Mouse (Mus musculus): Measurements from ENCODE around the gene Prdm15. TPM values are rescaled to one million over a fixed set of nuclear protein-coding genes. Genes with fewer than 3 reads are reported as not detected.

The Prdm15 gene
- 19.3 TPM for polyA plus RNA-seq (2017; shearing (Covaris generic))

GRCm38 (mm10) chr16:97851741-97852319 lies at the start of gene Prdm15:
Prdm15 (minus strand) TSS chr16:97851850.

GRCm38 (mm10) chr16:97763061-97763989 lies 88.3 kb downstream of the Prdm15 start, which contains the start of gene Ripk4:
Ripk4 (minus strand) TSS chr16:97763787.

Other genes starting within 250 kb of the Prdm15 start
- not detected for gene Tmprss2, start 240.7 kb downstream of the Prdm15 start, polyA plus RNA-seq (2017; shearing (Covaris generic))
- 0.14 TPM for gene Ripk4, start 88.1 kb downstream of the Prdm15 start, polyA plus RNA-seq (2017; shearing (Covaris generic))
- 11.8 TPM for gene C2cd2, start 110.7 kb upstream of the Prdm15 start, polyA plus RNA-seq (2017; shearing (Covaris generic))
- 96.3 TPM for gene Zbtb21, start 110.8 kb upstream of the Prdm15 start, polyA plus RNA-seq (2017; shearing (Covaris generic))
- gene B230307C23Rik, start 145.5 kb upstream of the Prdm15 start, polyA plus RNA-seq (2017; shearing (Covaris generic)): 26.9 TPM
- 6.1 TPM for gene A630089N07Rik, start 230.6 kb upstream of the Prdm15 start, polyA plus RNA-seq (2017; shearing (Covaris generic))